Mouse (Mus musculus) MEL (cell line): ENCODE data around the gene Ifna5. TPM values are rescaled to one million over a fixed set of nuclear protein-coding genes. Genes with fewer than 3 reads are reported as not detected.

ENCODE experiments used
- DNase-seq: peaks from one replicate; pipeline ENCODE4 v3.0.0; 2011; ENCODE audit warnings: low read depth, low spot score
- H3K27ac ChIP-seq: 2 replicates; pipeline ENCODE4 v1.5.1; 2012; ENCODE audit warnings: low read depth, mild to moderate bottlenecking, control low read depth, low read length, moderate library complexity; ENCODE audit not compliant: control insufficient read depth
- H3K27me3 ChIP-seq, 2 experiments: fragments of 150-350 bp in 1 of 2; sonication (generic) in 1 of 2; 2 replicates each; pipeline ENCODE4 v1.6.1; 2012; ENCODE audit warnings: low read length in 2 of 2, mild to moderate bottlenecking in 2 of 2, improper control_type of control experiment in 1 of 2, moderate library complexity in 1 of 2; ENCODE audit not compliant: insufficient read depth in 2 of 2, control insufficient read depth in 1 of 2
- H3K36me3 ChIP-seq, 2 experiments: 2 replicates each; pipeline ENCODE4 v1.6.1; 2012 to 2014; ENCODE audit warnings: low read length in 2 of 2, improper control_type of control experiment in 1 of 2, inconsistent platforms in 1 of 2, mild to moderate bottlenecking in 1 of 2; ENCODE audit not compliant: insufficient read depth in 2 of 2, control insufficient read depth in 1 of 2
- H3K4me1 ChIP-seq, 2 experiments: fragments of 150-350 bp in 1 of 2; sonication (generic) in 1 of 2; 2 replicates each; pipeline ENCODE4 v1.6.1; 2012; ENCODE audit warnings: low read length in 2 of 2, improper control_type of control experiment in 1 of 2, mild to moderate bottlenecking in 1 of 2; ENCODE audit not compliant: insufficient read depth in 2 of 2, control insufficient read depth in 1 of 2
- H3K4me3 ChIP-seq, 2 experiments: fragments of 150-350 bp in 1 of 2; sonication (generic) in 1 of 2; 2 replicates each; pipeline ENCODE4 v1.5.1; 2012; ENCODE audit warnings: low read depth in 2 of 2, low read length in 2 of 2, mild to moderate bottlenecking in 2 of 2, moderate library complexity in 2 of 2, control low read depth in 1 of 2, improper control_type of control experiment in 1 of 2; ENCODE audit not compliant: control insufficient read depth in 1 of 2, insufficient read depth in 1 of 2
- H3K79me2 ChIP-seq: 2 replicates; pipeline ENCODE4 v1.6.1; 2012; ENCODE audit warnings: mild to moderate bottlenecking, low read length, moderate library complexity; ENCODE audit not compliant: control insufficient read depth, poor library complexity, insufficient read depth
- H3K9ac ChIP-seq: 2 replicates; pipeline ENCODE4 v1.6.1; 2012; ENCODE audit warnings: low read depth, mild to moderate bottlenecking, control low read depth, low read length, moderate library complexity; ENCODE audit not compliant: control insufficient read depth, poor library complexity, severe bottlenecking
- H3K9me3 ChIP-seq: fragments of 150-350 bp; sonication (generic); replicated peaks from 2 replicates; pipeline ENCODE4 v1.6.1; 2012; ENCODE audit warnings: mild to moderate bottlenecking, low read length, improper control_type of control experiment, moderate library complexity; ENCODE audit not compliant: insufficient read depth
- BHLHE40 ChIP-seq: IDR thresholded peaks from 2 replicates; pipeline ENCODE4 v1.6.1; 2012; ENCODE audit warnings: low read depth, mild to moderate bottlenecking, inconsistent platforms, low read length, improper control_type of control experiment, borderline replicate concordance
- CHD1 ChIP-seq: IDR thresholded peaks from 2 replicates; pipeline ENCODE4 v1.6.1; 2012; ENCODE audit warnings: low read depth, mild to moderate bottlenecking, inconsistent platforms, low read length, improper control_type of control experiment
- CHD2 ChIP-seq: IDR thresholded peaks from 2 replicates; pipeline ENCODE4 v1.6.1; 2011; ENCODE audit warnings: low read length, improper control_type of control experiment
- CTCF ChIP-seq, 3 experiments: IDR thresholded peaks in 2 of 3; conservative IDR thresholded peaks in 1 of 3; 2 replicates each; pipeline ENCODE4 v1.5.1; 2011 to 2012; ENCODE audit warnings: low read length in 3 of 3, low read depth in 2 of 3, mild to moderate bottlenecking in 2 of 3, improper control_type of control experiment in 1 of 3, inconsistent platforms in 1 of 3, mixed read lengths in 1 of 3, moderate library complexity in 1 of 3; ENCODE audit not compliant: control insufficient read depth in 1 of 3, insufficient read depth in 1 of 3, poor library complexity in 1 of 3, severe bottlenecking in 1 of 3
- ELF1 ChIP-seq: IDR thresholded peaks from 2 replicates; pipeline ENCODE4 v1.6.1; 2014; ENCODE audit warnings: low read depth, mild to moderate bottlenecking, inconsistent platforms, low read length, improper control_type of control experiment, moderate library complexity
- EP300 ChIP-seq, 2 experiments: IDR thresholded peaks; 2 replicates each; pipeline ENCODE4 v1.6.1; 2011; ENCODE audit warnings: improper control_type of control experiment in 2 of 2, low read length in 2 of 2, low read depth in 1 of 2, mild to moderate bottlenecking in 1 of 2
- GATA1 ChIP-seq: IDR thresholded peaks from 2 replicates; pipeline ENCODE4 v1.6.1; 2011; ENCODE audit warnings: low read depth, low read length, improper control_type of control experiment
- KAT2A ChIP-seq: conservative IDR thresholded peaks from 2 replicates; pipeline ENCODE4 v1.6.1; 2012; ENCODE audit warnings: low read depth, low read length, improper control_type of control experiment, inconsistent platforms
- MAFK ChIP-seq: IDR thresholded peaks from 2 replicates; pipeline ENCODE4 v1.6.1; 2011; ENCODE audit warnings: low read depth, mild to moderate bottlenecking, low read length, improper control_type of control experiment, borderline replicate concordance
- MAX ChIP-seq: IDR thresholded peaks from 2 replicates; pipeline ENCODE4 v1.6.1; 2011; ENCODE audit warnings: low read length, improper control_type of control experiment
- MAZ ChIP-seq: IDR thresholded peaks from 2 replicates; pipeline ENCODE4 v1.6.1; 2012; ENCODE audit warnings: low read depth, mild to moderate bottlenecking, inconsistent platforms, low read length, improper control_type of control experiment
- MEF2A ChIP-seq: IDR thresholded peaks from 2 replicates; pipeline ENCODE4 v1.6.1; 2014; ENCODE audit warnings: low read depth, mild to moderate bottlenecking, inconsistent platforms, low read length, improper control_type of control experiment; ENCODE audit not compliant: poor library complexity, insufficient replicate concordance, severe bottlenecking; ENCODE audit errors: extremely low read depth
- MXI1 ChIP-seq: IDR thresholded peaks from 2 replicates; pipeline ENCODE4 v1.6.1; 2011; ENCODE audit warnings: mild to moderate bottlenecking, low read depth, low read length, improper control_type of control experiment
- MYB ChIP-seq: IDR thresholded peaks from 2 replicates; pipeline ENCODE4 v1.6.1; 2011; ENCODE audit warnings: mild to moderate bottlenecking, low read depth, low read length, improper control_type of control experiment
- MYC ChIP-seq: IDR thresholded peaks from 2 replicates; pipeline ENCODE4 v1.6.1; 2011; ENCODE audit warnings: low read depth, mild to moderate bottlenecking, low read length, improper control_type of control experiment, moderate library complexity
- NELFE ChIP-seq: IDR thresholded peaks from 2 replicates; pipeline ENCODE4 v1.6.1; 2011; ENCODE audit warnings: low read depth, low read length, improper control_type of control experiment
- NRF1 ChIP-seq: IDR thresholded peaks from 2 replicates; pipeline ENCODE4 v1.6.1; 2014; ENCODE audit warnings: low read depth, mild to moderate bottlenecking, inconsistent platforms, low read length, improper control_type of control experiment, moderate library complexity; ENCODE audit not compliant: poor library complexity, insufficient read depth, severe bottlenecking
- POLR2A ChIP-seq, 2 experiments: IDR thresholded peaks; 2 replicates each; pipeline ENCODE4 v1.6.1; 2011 to 2012; ENCODE audit warnings: low read length in 2 of 2, mild to moderate bottlenecking in 2 of 2, control low read depth in 1 of 2, improper control_type of control experiment in 1 of 2, low read depth in 1 of 2, moderate library complexity in 1 of 2; ENCODE audit not compliant: control insufficient read depth in 1 of 2, insufficient read depth in 1 of 2, poor library complexity in 1 of 2
- POLR2AphosphoS2 ChIP-seq: IDR thresholded peaks from 2 replicates; pipeline ENCODE4 v1.6.1; 2011; ENCODE audit warnings: low read length, improper control_type of control experiment
- RAD21 ChIP-seq: IDR thresholded peaks from 2 replicates; pipeline ENCODE4 v1.6.1; 2011; ENCODE audit warnings: mild to moderate bottlenecking, low read depth, low read length, improper control_type of control experiment
- RCOR1 ChIP-seq: IDR thresholded peaks from 2 replicates; pipeline ENCODE4 v1.6.1; 2012; ENCODE audit warnings: low read depth, mild to moderate bottlenecking, inconsistent platforms, low read length, improper control_type of control experiment
- SIN3A ChIP-seq: IDR thresholded peaks from 2 replicates; pipeline ENCODE4 v1.6.1; 2012; ENCODE audit warnings: low read length, improper control_type of control experiment, inconsistent platforms
- SMC3 ChIP-seq: IDR thresholded peaks from 2 replicates; pipeline ENCODE4 v1.6.1; 2011; ENCODE audit warnings: low read depth, low read length, improper control_type of control experiment
- TCF12 ChIP-seq: IDR thresholded peaks from 2 replicates; pipeline ENCODE4 v1.6.1; 2014; ENCODE audit warnings: low read depth, mild to moderate bottlenecking, inconsistent platforms, low read length, improper control_type of control experiment, moderate library complexity
- USF1 ChIP-seq: IDR thresholded peaks from 2 replicates; pipeline ENCODE4 v1.6.1; 2014; ENCODE audit warnings: low read depth, mild to moderate bottlenecking, inconsistent platforms, low read length, improper control_type of control experiment, moderate library complexity
- ZKSCAN1 ChIP-seq: IDR thresholded peaks from 2 replicates; pipeline ENCODE4 v1.6.1; 2012; ENCODE audit warnings: low read depth, mild to moderate bottlenecking, inconsistent platforms, low read length, improper control_type of control experiment, moderate library complexity
- ZNF384 ChIP-seq: IDR thresholded peaks from 2 replicates; pipeline ENCODE4 v1.6.1; 2012; ENCODE audit warnings: low read depth, mild to moderate bottlenecking, inconsistent platforms, low read length, improper control_type of control experiment
- polyA plus RNA-seq, 2 experiments: library from polyadenylated mRNA; stranded (reverse) in 1 of 2; unstranded in 1 of 2; fragments of >175 nt in 1 of 2; fragments of >200 nt in 1 of 2; gene quantifications; 2 replicates each; pipeline versions ENCODE4 v1.2.1 to v1.2.4; 2012; ENCODE audit warnings: low replicate concordance in 2 of 2, low read depth in 1 of 2; ENCODE audit not compliant: insufficient read length in 2 of 2, insufficient read depth in 1 of 2, missing spikeins in 1 of 2
- total RNA-seq: library from RNA; depleted of rRNA; stranded (reverse); fragments of 300-350 nt; gene quantifications from 2 replicates; pipeline ENCODE4 v1.2.3, GENCODE M21; 2012

Gene Ifna5
- total and polyA plus RNA-seq, 3 experiments = not detected

DNA sequence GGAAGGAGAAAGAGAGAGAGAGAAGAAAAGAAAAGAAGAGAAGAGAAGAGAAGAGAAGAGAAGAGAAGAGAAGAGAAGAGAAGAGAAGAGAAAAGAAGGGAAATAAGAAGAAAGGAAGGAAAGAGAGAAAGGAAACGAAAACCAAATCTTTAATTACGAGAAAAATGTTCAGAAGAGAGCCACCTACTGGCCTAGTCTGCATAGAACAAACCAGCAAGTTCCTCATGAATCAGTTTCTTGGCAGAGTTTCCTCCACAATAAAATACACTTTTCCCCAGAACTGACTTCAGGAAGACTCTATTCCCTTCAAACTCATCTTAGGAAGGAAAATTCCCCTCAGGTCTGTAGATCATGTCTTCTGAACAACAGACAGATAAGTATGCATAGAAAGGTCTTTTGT lies 10.0 kb downstream of the Ifna5 start:
- Histone ChIP-seq H3K9ac (no peak overlapping the region), H3K36me3 (no peaks in the 10 kb centered on the region), H3K4me1 (no peaks in the 10 kb centered on the region; a peak in 1 of 4 replicates), H3K9me3 (no peaks in the 10 kb centered on the region), H3K79me2 (no peaks in the 10 kb centered on the region), H3K27ac (no peak overlapping the region), H3K4me3 (peak overlapping the region in 1 of 2 experiments; percentile 34; a peak in 1 of 4 replicates), H3K27me3 (peaks cover 8 to 21% of the 10 kb centered on the region in 2 experiments)
- peak; percentile 51 for DNase-seq
- TF ChIP-seq RAD21 (0 out of 2 replicates have a peak, but pooled peaks have one; percentile 5), ZKSCAN1 (no peak), MEF2A (no peak), CHD2 (no peak), EP300 (IDR thresholded peaks at IDR 0.05; ENCODE audit: low read depth in 1 of 2, low read length in 2 of 2) (no peak), CTCF (IDR thresholded peaks at IDR 0.05 in 2 of 3, conservative IDR thresholded peaks at IDR 0.05 in 1 of 3; ENCODE audit: control insufficient read depth in 1 of 3, insufficient read depth in 1 of 3, low read depth in 2 of 3, low read length in 3 of 3, poor library complexity in 1 of 3, severe bottlenecking in 1 of 3) (peak in 2 of 3 experiments; percentile 36 to 65; a peak in 4 of 6 replicates), NRF1 (no peak), MYB (no peak), ZNF384 (no peak), SMC3 (peak; percentile 26), MAX (no peak), CHD1 (no peak)

DNA sequence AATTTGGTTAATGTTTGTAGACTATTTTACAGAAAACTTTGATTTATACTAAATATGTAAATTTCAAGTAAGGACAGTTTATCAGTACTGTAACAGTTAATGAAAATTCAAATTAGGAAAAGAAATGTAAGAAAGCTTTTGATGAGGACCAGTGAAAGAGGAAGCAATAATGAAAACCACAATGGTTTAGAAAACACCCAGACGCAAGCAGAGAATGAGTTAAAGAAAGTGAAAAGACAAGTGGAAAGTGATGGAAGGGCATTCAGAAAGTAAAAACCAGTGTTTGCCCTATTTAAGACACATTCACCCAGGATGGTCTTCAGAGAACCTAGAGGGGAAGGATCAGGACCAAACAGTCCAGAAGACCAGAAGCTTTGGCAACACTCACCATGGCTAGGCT lies 14.4 kb downstream of the Ifna5 start, which contains the start of gene Ifna1:
Ifna1 (plus strand) TSS at position 390 of the 400 bp plus-strand sequence.
- Histone ChIP-seq H3K27me3 (peaks cover 4 to 26% of the 10 kb centered on the region in 2 experiments), H3K4me3 (no peak within 1 kb of the TSS), H3K36me3 (no peaks in the 10 kb centered on the region), H3K79me2 (no peaks in the 10 kb centered on the region), H3K4me1 (no peaks in the 10 kb centered on the region; a peak in 1 of 4 replicates), H3K9ac (no peak within 1 kb of the TSS), H3K9me3 (no peaks in the 10 kb centered on the region), H3K27ac (no peak within 1 kb of the TSS)
- no peak for TF ChIP-seq MAZ
- no peak for TF ChIP-seq RAD21
- TF ChIP-seq BHLHE40 = no peak
- no peak for TF ChIP-seq MYB
- no peak for TF ChIP-seq NELFE
- TF ChIP-seq POLR2A (IDR thresholded peaks at IDR 0.05; ENCODE audit: control insufficient read depth in 1 of 2, insufficient read depth in 1 of 2, low read depth in 1 of 2, low read length in 2 of 2, poor library complexity in 1 of 2) = no peak
- TF ChIP-seq POLR2AphosphoS2 = no peak
- TF ChIP-seq ZKSCAN1 = no peak
- TF ChIP-seq RCOR1 = no peak
- TF ChIP-seq CHD2 = no peak
- no peak for TF ChIP-seq MEF2A
- no peak for TF ChIP-seq USF1
- no peak for TF ChIP-seq MXI1
- TF ChIP-seq KAT2A = no peak
- TF ChIP-seq ELF1 = no peak
- TF ChIP-seq GATA1 = no peak
- no peak for TF ChIP-seq TCF12
- no peak for TF ChIP-seq MYC
- no peak for TF ChIP-seq MAFK
- no peak for TF ChIP-seq SIN3A
- no peak for DNase-seq
